Mouse (Mus musculus) kidney, adult 9 months (tissue): ENCODE measurements at regions not wholly inside any gene's neighbourhood (a gene's known extent, or its start where the extent isn't known, plus 50 kb on each side); places are given as distances from the start of the nearest gene placed in this dataset.

Source experiments
- DNase-seq: peaks from one replicate; pipeline ENCODE4 v3.0.0; 2022

GRCm38 (mm10) chr17:54483901-54484300 lies 185.1 kb upstream of the Slc5a7 start:
- no peak for DNase-seq

DNA sequence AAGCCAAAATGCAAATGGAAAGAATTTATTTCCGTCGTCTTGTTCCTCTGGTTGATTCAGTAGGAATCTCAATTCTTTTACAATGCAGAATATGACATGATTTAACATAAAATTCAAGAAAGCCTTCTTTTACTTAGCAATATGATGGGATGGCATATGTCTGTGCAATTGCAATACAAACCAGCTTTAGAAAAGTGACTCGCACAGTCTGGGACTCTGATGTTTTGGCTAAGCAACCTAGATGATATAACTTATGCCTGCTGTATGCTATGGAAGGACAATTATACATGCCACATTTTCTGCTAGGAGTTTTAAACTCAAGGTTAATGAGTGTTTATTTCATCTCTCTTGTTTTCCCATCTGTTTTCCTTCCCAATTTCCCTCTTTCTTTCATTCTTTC lies 141.1 kb upstream of the Slc5a7 start:
- no peak for DNase-seq

- DNase-seq: no peak
Observed at GRCm38 (mm10) chr17:54438435-54438834, 139.6 kb upstream of the Slc5a7 start.

DNA sequence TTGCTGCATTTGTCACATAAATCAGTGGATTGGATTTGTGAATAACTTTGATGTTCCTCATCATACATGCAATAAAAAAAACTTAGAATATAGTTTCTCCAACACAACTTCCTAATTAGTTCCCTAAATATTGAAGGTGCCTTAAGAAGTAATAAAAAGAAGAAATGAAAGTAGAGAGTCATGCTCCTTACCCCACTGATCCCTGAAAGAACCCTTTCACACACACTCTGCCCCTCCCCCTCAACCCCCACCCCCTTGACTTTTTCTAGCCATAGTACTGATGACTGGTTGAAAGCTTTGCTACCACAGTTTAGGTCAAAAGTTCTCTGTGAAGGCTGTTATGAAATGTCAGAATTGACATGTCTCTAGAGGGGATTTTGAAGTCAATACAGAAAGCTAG lies 131.1 kb upstream of the Slc5a7 start:
- DNase-seq: no peak

DNA sequence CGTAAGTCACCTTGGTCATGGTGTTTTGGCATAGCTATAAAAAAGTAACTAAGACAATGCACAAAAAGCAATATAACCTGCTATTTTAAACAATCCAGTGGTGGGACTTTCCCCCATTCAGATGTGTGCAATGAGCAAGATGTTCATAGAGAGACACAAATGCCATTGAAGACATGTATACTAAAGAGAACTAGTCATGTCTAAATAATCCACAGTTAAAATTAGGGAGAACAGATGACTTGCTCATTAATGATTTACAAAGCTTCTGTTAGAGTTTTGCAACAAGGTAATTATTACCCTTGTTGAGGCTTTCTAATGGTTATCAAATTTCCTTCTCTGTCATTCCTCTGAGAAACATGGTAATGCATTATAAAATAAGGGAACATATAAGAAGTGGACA lies 115.4 kb upstream of the Slc5a7 start:
- peak; percentile 44 for DNase-seq

GRCm38 (mm10) chr17:54396476-54396875 lies 97.6 kb upstream of the Slc5a7 start:
- DNase-seq: no peak

GRCm38 (mm10) chr17:54377500-54377899 lies 78.7 kb upstream of the Slc5a7 start:
- no peak for DNase-seq

DNA sequence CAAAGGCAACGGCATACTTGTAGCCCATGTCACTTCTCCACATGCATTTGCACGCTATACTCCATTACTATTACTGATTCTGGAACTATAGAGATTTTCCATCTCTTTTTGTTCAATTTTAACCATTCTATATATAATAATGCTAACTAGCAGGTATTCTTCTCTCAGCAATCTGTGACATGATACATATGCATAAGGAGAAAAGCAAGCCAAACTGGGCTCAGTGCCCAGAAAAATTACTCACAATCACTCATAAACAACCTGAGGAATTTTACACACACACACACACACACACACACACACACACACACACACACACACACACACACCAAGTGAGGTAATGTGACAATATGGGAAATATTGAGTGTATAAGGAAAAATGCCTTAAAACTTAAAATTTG lies 69.8 kb upstream of the Slc5a7 start:
- DNase-seq: no peak

DNA sequence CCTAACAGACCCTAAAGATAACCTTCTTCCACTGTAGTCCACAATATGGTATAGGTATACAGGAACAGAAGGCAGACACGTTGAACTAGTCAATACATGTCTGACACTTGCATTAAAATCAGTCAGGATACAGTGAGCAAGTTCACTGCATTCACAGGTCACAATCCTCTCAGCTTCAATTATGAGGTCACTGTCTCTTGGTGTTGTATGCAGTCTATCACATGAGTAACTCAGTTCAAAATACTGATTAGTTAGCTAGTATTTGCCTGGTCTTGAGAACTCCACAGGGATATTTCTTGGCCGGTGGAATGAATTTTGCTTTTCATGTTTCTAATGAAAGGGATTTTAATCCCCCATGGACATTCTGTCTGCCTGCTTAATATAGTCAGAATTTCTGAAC lies 69.1 kb upstream of the Slc5a7 start:
- no peak for DNase-seq

DNA sequence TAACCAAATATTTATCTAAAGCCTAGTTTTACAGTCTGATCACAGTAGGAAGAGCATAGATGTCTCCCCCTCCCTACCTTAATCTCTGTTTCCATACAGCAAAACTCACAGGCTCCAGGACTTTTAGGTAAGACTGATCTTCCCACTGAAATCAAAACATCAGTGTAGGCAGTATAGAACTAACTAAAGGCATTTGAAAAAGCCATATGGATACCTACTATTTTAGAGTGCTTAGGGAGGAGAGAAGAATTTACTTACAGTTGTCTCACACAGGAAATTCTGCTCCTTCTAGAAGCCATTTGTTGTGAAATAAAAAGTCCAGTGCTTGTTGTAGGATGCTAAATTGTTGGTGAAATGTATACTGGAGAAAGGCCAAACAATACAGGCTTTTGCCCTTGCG lies 64.2 kb upstream of the Slc5a7 start:
- no peak for DNase-seq

- no peak for DNase-seq
Observed at GRCm38 (mm10) chr17:54353063-54353462, 54.2 kb upstream of the Slc5a7 start.

DNA sequence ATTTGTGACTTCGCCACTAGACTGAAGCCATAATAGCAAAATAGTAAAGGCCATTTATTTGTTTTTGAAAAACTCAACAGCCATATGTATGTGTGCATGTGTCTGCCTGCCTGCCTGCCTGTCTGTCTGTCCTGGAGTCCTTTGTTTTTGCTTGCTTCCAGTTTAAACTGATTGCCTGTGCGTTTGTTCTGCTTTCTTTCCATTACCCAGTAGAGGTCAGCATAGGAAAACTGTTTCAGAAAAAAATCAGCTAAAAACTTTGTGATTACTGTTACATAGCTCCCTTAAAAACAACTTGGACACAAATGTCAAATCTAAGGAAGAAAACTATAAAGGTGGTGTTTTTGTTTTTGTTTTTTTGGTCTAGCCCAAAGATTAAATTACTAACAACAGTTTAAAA lies 52.0 kb upstream of the Slc5a7 start:
- DNase-seq: no peak
